Mouse (Mus musculus) urinary bladder, postnatal 36 days (tissue): ENCODE data around the gene Angptl8.
"Not testable (repeated sequence)": the region's sequence is repeated elsewhere in the genome, so short reads cannot be mapped to it uniquely, and the experiment has no call there.

Experiments used
- DNase-seq, 2 experiments: peaks; one replicate each; pipeline ENCODE4 v3.0.0; 2022; ENCODE audit warnings: low spot score in 2 of 2, mixed read lengths in 1 of 2

Gene Angptl8

DNA sequence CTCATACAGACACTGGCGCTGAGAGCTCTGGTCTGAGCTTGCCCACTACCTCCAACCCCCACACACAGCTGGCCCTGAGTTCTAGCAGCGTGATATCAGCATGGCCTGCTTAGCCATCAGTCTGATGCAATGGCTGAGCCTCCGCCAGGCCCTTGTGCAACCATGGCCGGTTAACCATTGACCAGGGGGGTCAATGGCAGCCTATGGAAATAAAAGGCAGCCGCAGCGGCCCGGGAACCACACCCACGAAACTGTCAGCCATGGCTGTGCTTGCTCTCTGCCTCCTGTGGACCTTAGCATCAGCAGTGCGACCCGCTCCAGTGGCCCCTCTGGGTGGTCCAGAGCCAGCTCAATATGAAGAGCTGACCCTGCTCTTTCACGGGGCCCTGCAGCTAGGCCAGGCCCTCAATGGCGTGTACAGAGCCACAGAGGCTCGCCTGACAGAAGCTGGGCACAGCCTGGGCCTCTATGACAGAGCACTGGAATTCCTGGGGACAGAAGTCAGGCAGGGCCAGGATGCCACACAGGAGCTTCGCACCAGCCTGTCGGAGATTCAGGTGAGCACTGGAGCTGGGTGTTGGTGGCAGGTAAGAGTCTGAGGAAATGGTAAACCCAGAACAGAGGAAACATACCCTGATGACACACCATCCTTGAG is at the start of gene Angptl8:
Gene Angptl8, plus strand, starts transcription at position 253 of the 655 bp plus-strand sequence.
- DNase-seq: peak in 1 of 2 experiments; percentile 85

DNA sequence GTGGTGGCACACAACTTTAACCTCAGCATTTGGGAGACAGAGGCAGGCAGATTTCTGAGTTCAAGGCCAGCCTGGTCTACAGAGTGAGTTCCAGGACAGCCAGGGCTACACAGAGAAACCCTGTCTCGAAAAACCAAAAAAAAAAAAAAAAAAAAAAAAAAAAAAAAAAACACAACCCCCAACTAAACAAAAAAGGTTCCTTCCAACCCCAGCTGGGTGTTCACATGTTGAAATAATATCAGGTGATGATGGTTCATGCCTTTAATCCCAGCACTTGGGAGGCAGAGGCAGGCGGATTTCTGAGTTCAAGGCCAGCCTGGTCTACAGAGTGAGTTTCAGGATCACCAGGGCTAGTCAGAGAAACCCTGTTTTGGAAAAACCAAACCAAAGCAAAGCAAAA is 49.0 kb upstream of the Angptl8 start:
- DNase-seq: not testable (repeated sequence)

DNA sequence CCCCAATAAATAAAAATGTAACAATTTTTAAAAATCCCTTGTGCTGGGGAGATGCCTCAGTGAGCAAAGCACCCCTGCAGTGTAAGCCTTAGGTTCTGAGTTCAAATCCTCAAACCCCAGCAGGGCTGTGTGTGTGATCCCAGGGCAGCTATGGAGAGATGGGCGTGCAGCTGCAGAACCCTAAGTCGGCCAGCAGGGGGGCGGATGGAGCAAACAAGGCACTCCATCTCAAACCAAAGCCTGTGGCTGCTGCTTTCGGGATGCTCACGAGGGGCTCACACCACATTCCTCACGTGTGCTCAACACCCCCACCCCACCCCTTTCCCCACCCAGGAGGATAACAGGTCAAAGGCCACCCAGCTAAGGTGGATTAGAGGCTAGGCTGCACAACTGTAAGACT is 48.4 kb upstream of the Angptl8 start:
- peak; percentile 56 to 68 for DNase-seq

DNA sequence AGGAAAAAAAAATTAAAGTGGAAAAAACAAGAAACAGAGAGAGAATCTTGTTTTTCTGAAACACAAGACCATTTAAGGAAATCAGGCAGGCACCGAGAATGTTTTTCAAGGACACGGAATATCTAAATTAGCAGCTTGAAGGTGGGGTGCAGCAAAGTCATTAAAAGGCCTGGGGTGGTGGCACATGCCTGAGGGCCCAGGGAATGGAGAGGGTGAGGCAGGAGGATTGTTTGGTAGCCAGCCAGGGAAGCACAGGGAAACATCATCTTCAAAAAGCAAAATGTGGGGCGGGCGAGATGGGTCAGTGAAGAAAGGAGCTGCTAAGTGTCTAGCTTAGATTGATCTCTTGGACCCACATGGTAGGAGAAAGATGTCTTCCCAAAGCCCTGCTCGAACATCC is 47.7 kb upstream of the Angptl8 start:
- DNase-seq: no peak

DNA sequence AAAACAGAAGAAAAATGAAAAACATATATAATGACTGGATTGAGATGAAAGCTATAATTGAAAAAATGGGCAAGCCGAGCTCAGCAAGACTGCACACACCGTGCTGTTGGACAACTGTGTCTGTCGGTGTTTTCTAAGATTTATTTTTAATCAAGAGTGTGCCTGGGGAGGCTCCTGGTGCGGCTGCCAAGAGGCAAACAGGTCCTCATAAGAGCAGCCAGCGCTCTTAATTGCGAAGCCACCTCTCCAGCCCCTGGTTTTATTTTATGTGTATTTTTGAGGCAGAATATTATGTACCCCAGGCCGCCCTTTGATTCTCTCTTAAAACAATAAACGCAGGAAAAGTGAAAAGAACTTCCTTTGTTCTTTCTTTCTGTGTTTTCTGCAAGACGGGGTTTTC is 47.1 kb upstream of the Angptl8 start:
- no peak for DNase-seq

DNA sequence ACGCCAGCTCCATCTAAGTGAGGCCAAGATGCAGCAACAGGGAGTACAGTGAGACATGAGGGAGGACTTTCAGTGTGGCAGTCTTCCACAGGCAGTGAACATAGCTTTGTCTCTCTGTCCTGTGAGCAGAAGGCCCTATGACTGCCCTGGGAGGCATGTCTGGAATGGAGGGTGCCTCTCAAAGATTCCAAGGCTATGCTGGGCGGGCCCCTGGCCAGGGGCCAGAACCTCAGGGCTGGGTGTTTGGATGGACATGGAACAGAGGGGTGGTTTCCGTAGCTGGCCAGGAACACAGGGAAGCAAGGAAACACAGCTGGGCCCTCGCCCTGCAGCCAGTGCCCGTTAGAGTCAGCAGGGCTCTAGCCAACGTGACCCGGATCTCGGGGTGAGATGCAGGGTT is 43.4 kb upstream of the Angptl8 start:
- peak; percentile 26 to 52 for DNase-seq

DNA sequence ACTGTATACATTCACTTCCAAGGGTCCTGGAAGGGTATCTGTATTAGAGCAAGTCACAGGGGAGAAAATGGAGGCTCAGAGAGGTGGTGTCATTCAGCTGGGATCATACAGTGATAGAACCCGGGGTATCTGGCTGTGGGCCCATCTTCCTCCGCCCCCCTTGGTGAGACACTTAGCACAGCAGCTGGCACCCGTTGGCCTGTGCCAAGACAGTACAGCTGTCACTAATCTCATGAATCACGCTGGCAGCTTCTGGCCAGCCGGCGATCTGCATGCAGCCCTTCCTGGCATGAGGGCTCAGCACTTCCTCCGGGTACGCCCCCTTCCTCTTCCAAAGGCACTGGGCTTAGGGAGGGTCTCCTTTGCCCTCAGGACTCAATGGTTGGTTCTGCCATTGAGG is 42.7 kb upstream of the Angptl8 start:
- DNase-seq: no peak

DNA sequence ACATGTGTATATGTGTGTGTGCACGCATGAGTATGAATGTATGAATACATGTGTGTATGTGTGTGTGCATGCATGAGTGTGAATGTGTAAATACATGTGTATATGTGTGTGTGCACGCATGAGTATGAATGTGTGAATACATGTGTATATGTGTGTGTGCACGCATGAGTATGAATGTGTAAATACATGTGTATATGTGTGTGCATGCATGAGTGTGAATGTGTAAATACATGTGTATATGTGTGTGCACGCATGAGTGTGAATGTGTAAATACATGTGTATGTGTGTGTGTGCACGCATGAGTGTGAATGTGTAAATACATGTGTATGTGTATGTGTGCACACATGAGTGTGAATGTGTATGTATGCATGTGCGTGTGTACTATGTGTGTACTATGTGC is 41.8 kb upstream of the Angptl8 start:
- not testable (repeated sequence) for DNase-seq

DNA sequence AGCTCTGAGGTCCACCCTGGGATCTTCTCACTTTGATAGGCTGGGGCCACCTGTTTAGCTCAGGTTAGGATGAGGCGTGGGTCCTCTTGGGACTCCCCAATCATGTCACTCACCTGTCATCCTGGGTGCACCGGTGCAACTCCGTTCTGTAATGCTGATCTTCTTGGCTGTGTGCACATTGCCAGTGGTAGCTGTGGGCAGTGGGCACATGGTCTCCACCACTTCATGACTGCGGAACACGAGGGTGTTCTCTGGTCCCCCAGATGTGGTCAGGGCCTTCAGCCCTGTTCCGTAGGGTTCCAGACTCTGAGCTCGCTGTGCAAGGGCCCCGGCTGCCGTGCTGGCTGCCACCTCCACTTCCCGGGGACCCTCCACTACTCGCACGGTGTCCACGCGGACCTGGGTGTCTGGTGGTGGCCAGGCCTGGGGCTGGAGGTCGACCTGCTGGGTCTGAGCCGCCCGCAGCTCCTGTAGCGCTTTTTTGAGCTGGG is 40.9 kb upstream of the Angptl8 start:
- no peak for DNase-seq

DNA sequence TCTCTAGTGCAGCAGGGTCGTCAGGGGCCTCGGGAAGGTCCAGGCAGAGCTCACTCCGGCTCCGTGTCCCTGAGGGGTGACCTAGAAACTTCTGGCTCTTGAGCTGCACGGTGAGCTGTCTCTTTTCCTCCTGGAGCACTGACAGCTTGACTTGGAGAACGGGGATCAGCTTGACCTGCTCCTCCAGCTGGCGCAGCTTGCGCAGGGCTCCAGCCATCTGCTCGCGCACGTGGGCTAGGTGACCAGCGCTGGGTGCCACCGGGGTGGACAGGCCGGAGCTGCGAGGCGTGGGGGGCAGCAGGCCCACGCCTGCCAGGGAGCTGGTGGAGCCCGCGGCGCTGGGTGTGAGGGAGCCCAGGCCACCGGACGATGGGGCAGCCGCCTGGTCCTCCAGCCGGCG is 40.4 kb upstream of the Angptl8 start:
- no peak for DNase-seq

DNA sequence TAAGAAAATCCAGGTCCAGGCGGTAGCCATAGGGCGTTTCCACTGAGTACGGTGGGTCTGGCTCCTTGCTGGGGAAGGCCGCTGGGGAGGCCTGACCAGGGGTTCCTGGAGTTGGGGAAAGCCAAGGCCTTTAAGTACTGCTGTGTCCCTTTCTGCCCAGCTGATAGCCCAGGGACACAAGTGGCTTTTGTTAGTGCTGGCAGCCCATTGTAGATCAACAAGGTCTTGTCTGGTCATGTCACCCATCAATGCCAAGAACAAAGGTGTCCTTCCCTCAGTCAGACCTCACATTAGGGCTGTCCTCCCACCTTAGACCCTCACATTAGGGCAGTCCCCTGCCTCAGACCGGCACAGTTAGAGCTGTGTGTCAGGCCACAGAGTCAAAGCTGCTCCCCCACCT is 39.7 kb upstream of the Angptl8 start:
- DNase-seq: no peak

DNA sequence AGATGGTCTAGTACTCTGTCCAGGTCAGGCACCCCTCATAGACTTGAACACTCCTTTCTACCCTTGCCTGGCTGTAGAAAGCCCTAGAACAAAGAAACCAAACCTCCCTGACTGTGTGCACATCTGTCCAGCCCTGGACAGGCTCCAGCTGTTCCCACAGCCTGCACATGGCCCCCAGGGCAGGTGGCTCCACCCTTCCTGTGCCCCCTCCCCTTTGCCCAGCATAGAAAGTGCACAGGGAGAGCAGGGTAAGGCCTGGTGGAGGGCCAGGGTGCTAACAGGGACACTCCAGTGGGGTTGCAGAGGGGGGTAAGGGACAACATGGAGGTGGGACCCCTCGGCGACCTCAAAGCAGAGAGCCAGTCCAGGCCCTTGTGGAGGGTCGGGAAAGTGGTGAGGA is 39.1 kb upstream of the Angptl8 start:
- no peak for DNase-seq

DNA sequence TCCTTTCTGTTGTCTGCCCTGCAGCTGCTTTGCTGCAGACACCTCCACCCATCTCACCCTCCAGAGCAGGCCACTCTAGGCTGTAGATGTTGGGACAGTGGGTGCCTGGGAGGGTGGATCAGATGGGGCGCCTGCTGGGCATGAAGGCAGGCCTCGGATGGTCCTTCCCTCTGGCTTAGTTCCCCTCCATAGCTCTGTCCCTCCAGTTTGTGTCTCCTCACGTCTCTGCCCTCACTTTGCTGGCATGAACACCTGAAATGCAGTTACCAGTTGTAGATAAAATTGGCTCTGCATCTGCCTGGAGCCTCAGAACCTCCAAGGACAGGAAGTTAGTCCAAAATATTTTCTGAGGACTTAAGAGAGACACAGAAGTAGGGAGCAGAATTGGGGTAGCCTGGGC is 38.4 kb upstream of the Angptl8 start:
- no peak for DNase-seq

DNA sequence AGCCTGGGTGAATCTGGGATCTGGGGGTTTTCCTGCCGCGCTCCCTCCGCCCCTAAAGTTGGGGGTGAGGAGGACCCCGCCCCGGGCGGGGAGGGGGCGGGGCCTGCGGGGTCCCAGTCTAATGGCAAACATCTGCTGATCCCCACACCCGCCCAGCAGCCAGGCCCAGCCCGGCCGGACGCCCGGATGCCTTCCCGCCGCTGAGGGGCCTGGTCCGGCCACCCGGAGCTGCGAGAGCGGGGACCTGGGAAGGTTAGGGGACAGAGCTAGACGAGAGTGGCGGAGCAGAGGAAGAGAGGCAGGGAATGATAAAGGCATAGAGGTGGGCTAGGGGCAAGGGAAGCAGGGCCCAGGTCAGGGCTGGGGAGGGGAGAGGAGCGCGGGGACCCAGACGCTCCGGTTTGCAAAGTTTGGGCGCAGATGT is 37.4 kb upstream of the Angptl8 start:
- DNase-seq: peak; percentile 56 to 70

DNA sequence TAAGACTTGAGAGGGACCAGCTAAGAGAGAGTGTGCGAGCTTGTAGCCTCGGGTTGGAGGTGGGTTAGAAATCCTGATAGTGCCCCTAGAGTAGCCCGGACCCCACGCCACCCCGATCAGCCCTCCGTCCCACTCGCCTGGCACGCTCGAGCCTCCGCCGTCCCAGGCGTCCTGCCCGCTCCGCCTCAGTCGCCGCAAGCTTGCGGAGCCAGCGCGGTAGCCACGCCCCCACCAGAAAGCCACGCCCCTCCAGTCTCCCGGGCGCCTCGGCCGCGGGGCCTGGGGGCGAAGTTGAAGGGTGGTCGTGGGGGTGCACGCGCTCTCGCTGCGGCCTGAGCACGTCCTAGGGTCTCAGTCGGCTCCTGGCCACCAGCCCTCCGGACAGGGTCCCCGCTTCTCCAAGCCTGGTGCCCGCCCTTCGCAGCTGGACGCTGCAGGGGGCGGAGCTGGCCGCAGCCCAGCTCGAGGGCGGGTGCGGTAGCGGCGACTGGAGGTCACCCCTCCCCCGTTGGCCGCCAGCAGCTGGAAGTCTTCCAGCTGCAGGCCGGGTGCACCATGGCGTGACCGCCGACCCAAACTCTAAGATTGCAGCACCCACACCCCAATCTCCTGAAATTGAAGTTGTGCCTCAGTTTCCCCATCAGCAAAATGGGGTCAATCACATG is 36.8 kb upstream of the Angptl8 start, which contains the start of gene Kank2:
Gene Kank2, minus strand, starts transcription at position 400 of the 665 bp plus-strand sequence.
- peak; percentile 88 to 91 for DNase-seq

DNA sequence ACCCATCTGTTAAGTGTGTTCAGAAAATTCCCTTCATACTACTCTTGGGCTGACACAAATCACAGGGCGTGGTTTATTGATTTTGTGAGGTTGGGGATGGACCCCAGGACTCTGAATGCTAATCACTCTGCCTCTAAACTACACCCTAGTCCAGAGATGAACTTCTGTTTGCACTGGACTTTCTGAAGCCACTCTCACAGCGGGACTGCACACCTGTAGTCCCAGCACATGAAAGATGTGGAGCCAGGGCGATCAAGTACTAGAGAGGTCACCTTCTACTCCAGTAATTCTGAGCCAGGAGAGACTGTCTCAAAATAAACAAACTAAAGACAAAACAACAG is 36.3 kb upstream of the Angptl8 start:
- DNase-seq: no peak

DNA sequence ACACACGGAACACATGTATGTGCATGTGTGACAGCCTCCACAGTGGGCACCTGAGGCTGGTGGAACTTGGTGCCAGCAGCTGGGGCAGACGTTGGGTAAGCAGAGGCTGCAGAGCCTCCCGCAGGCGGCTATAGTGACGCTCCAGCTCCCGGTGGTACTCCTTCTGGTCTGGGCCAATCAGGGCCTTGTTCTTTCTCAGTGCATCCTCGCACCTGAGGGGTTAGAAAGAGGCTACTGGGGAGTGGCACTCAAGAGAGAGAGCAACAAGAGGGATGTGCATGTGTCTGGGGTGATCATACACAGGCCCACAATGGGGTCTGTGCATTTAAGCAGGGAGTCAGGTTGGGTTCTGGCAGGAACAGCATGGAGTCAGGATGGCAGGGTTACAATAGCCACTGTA is 34.2 kb upstream of the Angptl8 start:
- no peak for DNase-seq

DNA sequence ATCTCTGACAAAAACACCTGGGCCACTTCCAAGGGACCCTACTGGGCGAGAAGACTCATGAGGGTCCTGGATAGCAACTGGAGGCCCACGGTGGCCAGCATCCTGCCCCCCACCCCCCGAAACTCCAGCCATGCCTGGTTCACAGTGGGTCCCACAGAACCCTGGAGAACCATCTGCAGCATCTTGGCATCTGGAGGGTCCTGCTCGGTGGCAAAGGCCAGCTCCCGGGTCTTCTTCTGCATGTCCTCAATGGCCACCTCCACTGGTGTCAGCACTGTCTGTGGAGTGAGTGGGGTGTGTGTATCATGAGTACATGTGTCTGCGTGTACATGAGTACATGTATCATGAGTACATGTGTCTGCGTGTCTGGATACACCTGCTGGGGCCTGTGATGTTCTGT is 33.7 kb upstream of the Angptl8 start:
- no peak for DNase-seq

DNA sequence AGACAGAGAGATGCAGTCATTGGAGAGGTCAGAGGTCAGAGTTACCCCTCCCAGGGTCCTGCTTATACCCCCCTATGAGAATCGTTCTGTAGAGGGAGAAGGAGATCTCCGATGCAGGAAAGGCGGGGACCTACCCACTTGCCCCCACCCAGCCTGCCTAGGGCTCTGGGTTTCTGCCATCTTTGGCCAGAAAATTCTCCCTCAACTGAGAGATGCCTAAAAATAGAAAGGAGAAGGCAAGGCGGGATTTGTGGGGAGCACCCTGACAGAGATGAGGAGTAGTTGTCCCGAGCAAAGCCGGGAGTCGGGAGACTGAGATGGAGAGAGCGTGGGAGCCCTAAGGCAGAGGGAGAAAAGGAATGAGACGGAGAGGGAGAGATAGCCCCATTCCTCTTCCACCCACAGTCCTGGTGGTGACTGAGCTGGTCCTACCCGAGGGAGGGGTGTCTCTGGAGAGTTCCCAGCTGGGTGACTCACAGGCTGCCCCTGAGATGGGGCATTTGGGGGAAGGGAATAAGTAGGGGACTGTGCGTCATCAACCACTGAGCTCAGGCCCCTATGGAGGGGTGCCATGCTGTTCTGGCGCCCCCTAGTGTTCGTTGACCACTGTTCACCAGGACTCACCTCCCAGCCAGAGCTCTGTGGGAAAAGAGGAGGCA is 31.2 kb upstream of the Angptl8 start:
- DNase-seq: peak; percentile 71 to 84

DNA sequence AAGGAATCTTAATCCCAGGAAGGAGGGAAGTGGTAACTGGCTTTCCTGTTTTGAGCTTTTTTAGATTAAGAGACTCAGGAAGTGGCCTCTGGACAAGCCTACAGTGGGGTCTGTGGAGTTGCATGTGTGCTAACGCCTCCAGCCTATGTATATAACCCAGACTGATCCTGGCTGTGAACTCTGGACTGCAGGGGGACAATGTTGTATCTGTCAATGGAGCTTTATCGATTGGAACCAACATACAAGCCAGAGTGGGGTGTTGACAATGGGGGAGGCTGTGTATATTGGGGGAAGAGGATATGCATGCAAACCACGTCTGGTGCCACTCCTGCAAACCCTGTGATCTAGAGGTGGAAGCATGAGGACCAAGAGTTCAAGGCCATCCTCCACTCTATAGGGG is 28.9 kb upstream of the Angptl8 start:
- DNase-seq: no peak

DNA sequence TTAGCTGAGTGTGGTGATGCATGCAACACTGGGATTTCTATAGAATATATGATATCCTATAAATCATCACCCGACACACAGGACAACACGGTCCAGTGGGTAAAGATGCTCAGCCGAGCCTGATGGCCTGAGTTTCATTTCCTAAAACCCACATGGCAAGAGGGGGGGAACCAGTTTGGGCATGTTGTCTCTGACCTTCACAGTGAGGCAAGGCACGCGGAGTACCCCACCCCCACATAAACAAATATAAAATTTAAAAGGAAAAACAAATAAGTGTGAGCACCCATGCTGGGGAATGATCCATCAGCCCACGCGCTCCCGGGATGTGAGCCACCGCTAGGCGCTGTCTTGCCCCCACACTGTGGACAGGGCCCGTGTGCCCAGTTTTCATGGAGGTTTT is 28.3 kb upstream of the Angptl8 start:
- no peak for DNase-seq

DNA sequence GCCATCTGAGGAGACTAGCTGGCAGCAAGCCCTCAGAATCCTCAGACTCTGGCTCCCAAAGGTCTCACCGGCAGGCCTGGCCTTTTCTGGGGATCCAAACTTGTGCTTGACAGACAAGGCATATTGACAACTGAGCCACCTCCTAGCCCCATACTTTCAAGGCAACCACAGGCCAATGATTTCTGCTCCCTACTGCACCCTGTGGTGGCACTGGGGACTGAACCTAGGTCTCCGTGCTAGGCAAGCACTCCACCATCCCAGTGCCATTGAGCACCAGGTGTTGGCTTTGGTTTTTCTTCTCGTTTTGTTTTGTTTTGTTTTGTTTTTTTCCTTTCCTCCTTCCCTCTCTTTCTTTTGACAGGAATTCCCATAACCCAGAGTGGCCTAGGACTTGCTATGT is 26.7 kb upstream of the Angptl8 start:
- no peak for DNase-seq

DNA sequence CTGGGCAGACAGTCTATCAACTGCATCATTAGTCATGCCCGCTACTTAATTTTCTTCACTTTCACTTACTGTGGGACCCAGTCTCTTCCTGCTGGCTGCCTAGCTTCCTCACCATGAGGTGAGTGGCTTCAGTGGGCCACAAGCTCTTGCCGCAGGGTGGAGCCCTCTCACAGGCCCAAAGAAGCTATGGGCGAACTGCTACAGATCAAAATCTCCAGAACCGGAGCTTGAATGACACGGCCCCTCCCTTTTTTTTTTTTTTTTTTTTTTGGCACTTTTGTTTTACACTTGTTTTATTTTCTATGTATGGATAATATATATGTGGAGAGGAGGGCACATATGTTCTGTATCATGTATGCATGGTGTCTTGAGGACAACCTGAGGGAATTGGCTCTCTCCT is 24.1 kb upstream of the Angptl8 start:
- DNase-seq: no peak
